Mouse (Mus musculus): ENCODE data around the gene Grap2. TPM values are rescaled to one million over a fixed set of nuclear protein-coding genes. Genes with fewer than 3 reads are reported as not detected.

Gene Grap2
- polyA plus RNA-seq, 1 experiment from 2014 or later: 3.0 TPM

- no peak overlapping the region for H3K4me2 ChIP-seq (ENCODE audit: low read depth, low read length, severe bottlenecking)
- 56% methylated on average over 2 of the region's 2 CpGs for WGBS
- no peaks in the 10 kb centered on the region for H3K36me3 ChIP-seq (ENCODE audit: control insufficient read depth, insufficient read depth, low read length)
- peaks cover 28% of the 10 kb centered on the region for H3K27me3 ChIP-seq (ENCODE audit: control insufficient read depth, insufficient read depth, low read length)
- H3K9me3 ChIP-seq (ENCODE audit: control insufficient read depth, low read length): no peaks in the 10 kb centered on the region
- ATAC-seq (replicated peaks; ENCODE audit: low FRiP score) (no peak), DNase-seq (ENCODE audit: low spot score) (no peak)
- H3K9ac ChIP-seq (ENCODE audit: low read length): no peak overlapping the region
- no peak overlapping the region for H3K4me3 ChIP-seq (ENCODE audit: low read depth, low read length)
- H3K27ac ChIP-seq (ENCODE audit: low read depth, low read length): no peak overlapping the region
- H3K4me1 ChIP-seq (replicated peaks; ENCODE audit: control insufficient read depth, insufficient read depth, low read length): peaks cover 8% of the 10 kb centered on the region
Measured at GRCm38 (mm10) chr15:80672810-80673209, 100.4 kb downstream of the Grap2 start.

GRCm38 (mm10) chr15:80673337-80674095 lies 101.1 kb downstream of the Grap2 start:
- peaks cover 8% of the 10 kb centered on the region for H3K4me1 ChIP-seq (replicated peaks; ENCODE audit: control insufficient read depth, insufficient read depth, low read length)
- no peak overlapping the region for H3K4me3 ChIP-seq (ENCODE audit: low read depth, low read length)
- no peaks in the 10 kb centered on the region for H3K9me3 ChIP-seq (ENCODE audit: control insufficient read depth, low read length)
- DNase-seq (ENCODE audit: low spot score) (no peak), ATAC-seq (replicated peaks; ENCODE audit: low FRiP score) (no peak)
- WGBS: 73% methylated on average over 4 of the region's 4 CpGs
- H3K9ac ChIP-seq (ENCODE audit: low read length): no peak overlapping the region
- H3K4me2 ChIP-seq (ENCODE audit: low read depth, low read length, severe bottlenecking): no peak overlapping the region
- no peaks in the 10 kb centered on the region for H3K36me3 ChIP-seq (ENCODE audit: control insufficient read depth, insufficient read depth, low read length)
- peaks cover 28% of the 10 kb centered on the region for H3K27me3 ChIP-seq (ENCODE audit: control insufficient read depth, insufficient read depth, low read length)
- no peak overlapping the region for H3K27ac ChIP-seq (ENCODE audit: low read depth, low read length)

- Histone ChIP-seq H3K4me3 (ENCODE audit: low read depth, low read length) (no peak overlapping the region), H3K4me1 (replicated peaks; ENCODE audit: control insufficient read depth, insufficient read depth, low read length) (peaks cover 8% of the 10 kb centered on the region), H3K4me2 (ENCODE audit: low read depth, low read length, severe bottlenecking) (no peak overlapping the region), H3K9ac (ENCODE audit: low read length) (no peak overlapping the region), H3K9me3 (ENCODE audit: control insufficient read depth, low read length) (no peaks in the 10 kb centered on the region), H3K27me3 (ENCODE audit: control insufficient read depth, insufficient read depth, low read length) (peaks cover 28% of the 10 kb centered on the region), H3K27ac (ENCODE audit: low read depth, low read length) (no peak overlapping the region), H3K36me3 (ENCODE audit: control insufficient read depth, insufficient read depth, low read length) (no peaks in the 10 kb centered on the region)
- 85% methylated on average over 6 of the region's 6 CpGs for WGBS
- DNase-seq (ENCODE audit: low spot score): no peak
- no peak for ATAC-seq (replicated peaks; ENCODE audit: low FRiP score)
Measured at GRCm38 (mm10) chr15:80674700-80675099, 102.3 kb downstream of the Grap2 start.

GRCm38 (mm10) chr15:80679515-80680215 lies 107.3 kb downstream of the Grap2 start:
- ATAC-seq (replicated peaks; ENCODE audit: low FRiP score): no peak
- H3K27me3 ChIP-seq (ENCODE audit: control insufficient read depth, insufficient read depth, low read length): no peaks in the 10 kb centered on the region
- WGBS: 56% methylated on average over 8 of the region's 8 CpGs
- no peak overlapping the region for H3K27ac ChIP-seq (ENCODE audit: low read depth, low read length)
- H3K9me3 ChIP-seq (ENCODE audit: control insufficient read depth, low read length): no peaks in the 10 kb centered on the region
- no peak for DNase-seq (ENCODE audit: low spot score)
- H3K4me1 ChIP-seq (replicated peaks; ENCODE audit: control insufficient read depth, insufficient read depth, low read length): peaks cover 3% of the 10 kb centered on the region; the same call in 1 of the 2 replicates
- H3K4me2 ChIP-seq (ENCODE audit: low read depth, low read length, severe bottlenecking): no peak overlapping the region
- no peak overlapping the region for H3K4me3 ChIP-seq (ENCODE audit: low read depth, low read length)
- H3K36me3 ChIP-seq (ENCODE audit: control insufficient read depth, insufficient read depth, low read length): no peaks in the 10 kb centered on the region
- no peak overlapping the region; the same call in 1 of the 2 replicates for H3K9ac ChIP-seq (ENCODE audit: low read length)

DNA sequence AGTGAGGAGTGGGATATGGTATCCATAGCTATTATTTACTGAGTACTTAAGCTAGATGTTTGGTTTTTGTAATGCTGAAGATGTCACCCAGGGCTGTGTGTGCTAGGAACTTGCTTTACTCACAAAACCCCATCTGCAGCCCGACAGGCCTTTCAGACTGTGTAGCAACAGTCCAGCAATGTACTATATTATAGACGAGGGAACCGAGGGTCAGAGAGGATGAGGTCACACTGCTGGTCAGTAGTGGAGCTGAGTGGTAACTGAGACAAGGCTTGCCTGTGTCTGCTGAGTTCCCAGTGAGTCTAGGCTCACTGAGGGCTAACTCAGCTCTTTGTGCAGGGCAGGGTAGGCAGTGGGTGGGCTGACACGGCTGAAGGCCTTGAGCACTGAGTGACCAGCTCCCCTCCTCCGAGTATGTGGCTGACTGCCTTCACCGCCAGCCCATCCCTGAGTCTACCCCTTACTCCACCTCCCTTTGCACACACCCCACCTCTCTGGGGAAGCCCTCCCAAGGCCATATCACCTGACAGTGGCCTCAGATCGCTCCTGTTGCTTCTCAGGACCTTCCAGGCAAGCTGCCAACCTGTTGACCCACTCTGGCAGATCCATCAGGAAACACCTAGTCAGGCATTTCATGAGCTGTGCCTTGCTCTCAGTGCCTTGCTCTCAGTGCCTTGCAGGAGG lies 108.1 kb downstream of the Grap2 start:
- ATAC-seq (replicated peaks; ENCODE audit: low FRiP score): no peak
- 62% methylated on average over 7 of the region's 7 CpGs for WGBS
- no peaks in the 10 kb centered on the region for H3K36me3 ChIP-seq (ENCODE audit: control insufficient read depth, insufficient read depth, low read length)
- H3K4me1 ChIP-seq (replicated peaks; ENCODE audit: control insufficient read depth, insufficient read depth, low read length): peaks cover 10% of the 10 kb centered on the region; the same call in 1 of the 2 replicates
- no peak overlapping the region for H3K9ac ChIP-seq (ENCODE audit: low read length)
- H3K27ac ChIP-seq (ENCODE audit: low read depth, low read length): no peak overlapping the region
- no peaks in the 10 kb centered on the region for H3K27me3 ChIP-seq (ENCODE audit: control insufficient read depth, insufficient read depth, low read length)
- H3K4me3 ChIP-seq (ENCODE audit: low read depth, low read length): no peak overlapping the region
- no peaks in the 10 kb centered on the region for H3K9me3 ChIP-seq (ENCODE audit: control insufficient read depth, low read length)
- no peak overlapping the region for H3K4me2 ChIP-seq (ENCODE audit: low read depth, low read length, severe bottlenecking)
- no peak for DNase-seq (ENCODE audit: low spot score)

DNA sequence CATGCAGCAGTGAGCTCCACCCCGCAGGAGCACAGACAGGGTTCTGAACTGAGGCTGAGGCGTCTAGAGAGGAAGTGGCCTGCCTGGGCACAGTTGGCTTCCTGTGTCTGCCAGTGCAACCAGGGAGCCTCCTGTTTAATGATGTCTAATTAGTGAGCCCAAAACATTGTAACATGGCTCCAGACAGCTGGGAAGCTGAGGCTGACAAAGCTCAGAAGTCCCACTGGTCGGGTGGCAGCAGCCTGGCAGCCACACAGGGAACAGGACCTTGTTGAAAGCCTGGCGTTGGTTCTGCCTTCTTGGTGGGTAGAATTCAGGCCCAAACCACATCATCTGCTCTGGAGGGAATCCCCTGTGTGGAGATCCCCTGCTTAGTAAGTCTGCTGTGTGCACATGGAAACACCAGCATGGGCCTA lies 109.1 kb downstream of the Grap2 start:
- no peaks in the 10 kb centered on the region for H3K27me3 ChIP-seq (ENCODE audit: control insufficient read depth, insufficient read depth, low read length)
- ATAC-seq (replicated peaks; ENCODE audit: low FRiP score): no peak
- no peak overlapping the region for H3K27ac ChIP-seq (ENCODE audit: low read depth, low read length)
- H3K9me3 ChIP-seq (ENCODE audit: control insufficient read depth, low read length): no peaks in the 10 kb centered on the region
- H3K4me3 ChIP-seq (ENCODE audit: low read depth, low read length): no peak overlapping the region
- 76% methylated on average over 4 of the region's 4 CpGs for WGBS
- DNase-seq (ENCODE audit: low spot score): no peak
- peaks cover 12% of the 10 kb centered on the region; the same call in 1 of the 2 replicates for H3K4me1 ChIP-seq (replicated peaks; ENCODE audit: control insufficient read depth, insufficient read depth, low read length)
- H3K36me3 ChIP-seq (ENCODE audit: control insufficient read depth, insufficient read depth, low read length): no peaks in the 10 kb centered on the region
- H3K9ac ChIP-seq (ENCODE audit: low read length): no peak overlapping the region
- no peak overlapping the region for H3K4me2 ChIP-seq (ENCODE audit: low read depth, low read length, severe bottlenecking)

DNA sequence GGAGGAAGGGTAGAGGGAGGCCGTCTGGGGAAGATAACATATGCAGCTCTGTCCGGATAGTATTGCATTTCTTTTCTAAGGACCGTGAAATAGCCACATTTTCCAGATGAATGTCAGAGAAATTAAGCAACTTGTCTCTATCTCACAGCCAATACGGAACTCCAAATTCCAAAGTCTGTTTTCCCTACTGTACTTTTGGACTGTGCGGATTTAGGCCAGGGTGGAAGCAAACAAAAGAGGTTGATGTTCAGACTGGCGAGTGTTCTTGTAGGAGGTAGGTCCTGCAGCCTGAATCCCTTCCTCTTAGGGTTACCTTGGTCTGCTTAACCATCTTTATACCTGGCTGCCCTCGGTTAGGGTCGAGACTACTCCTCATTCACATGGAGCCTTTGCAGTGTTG lies 109.9 kb downstream of the Grap2 start:
- Histone ChIP-seq H3K4me1 (replicated peaks; ENCODE audit: control insufficient read depth, insufficient read depth, low read length) (peaks cover 12% of the 10 kb centered on the region; the same call in 1 of the 2 replicates), H3K27me3 (ENCODE audit: control insufficient read depth, insufficient read depth, low read length) (no peaks in the 10 kb centered on the region), H3K4me2 (ENCODE audit: low read depth, low read length, severe bottlenecking) (no peak overlapping the region), H3K27ac (ENCODE audit: low read depth, low read length) (no peak overlapping the region), H3K9me3 (ENCODE audit: control insufficient read depth, low read length) (no peaks in the 10 kb centered on the region), H3K36me3 (ENCODE audit: control insufficient read depth, insufficient read depth, low read length) (no peaks in the 10 kb centered on the region), H3K9ac (ENCODE audit: low read length) (no peak overlapping the region), H3K4me3 (ENCODE audit: low read depth, low read length) (no peak overlapping the region)
- no peak for ATAC-seq (replicated peaks; ENCODE audit: low FRiP score)
- DNase-seq (ENCODE audit: low spot score): no peak
- WGBS: 91% methylated on average over 8 of the region's 8 CpGs

- 87% methylated on average over 6 of the region's 6 CpGs for WGBS
- H3K4me2 ChIP-seq (ENCODE audit: low read depth, low read length, severe bottlenecking): no peak overlapping the region
- ATAC-seq (replicated peaks; ENCODE audit: low FRiP score): no peak
- no peaks in the 10 kb centered on the region for H3K36me3 ChIP-seq (ENCODE audit: control insufficient read depth, insufficient read depth, low read length)
- no peak for DNase-seq (ENCODE audit: low spot score)
- H3K4me3 ChIP-seq (ENCODE audit: low read depth, low read length): no peak overlapping the region
- no peak overlapping the region for H3K9ac ChIP-seq (ENCODE audit: low read length)
- no peaks in the 10 kb centered on the region for H3K9me3 ChIP-seq (ENCODE audit: control insufficient read depth, low read length)
- peaks cover 12% of the 10 kb centered on the region; the same call in 1 of the 2 replicates for H3K4me1 ChIP-seq (replicated peaks; ENCODE audit: control insufficient read depth, insufficient read depth, low read length)
- no peak overlapping the region for H3K27ac ChIP-seq (ENCODE audit: low read depth, low read length)
- no peaks in the 10 kb centered on the region for H3K27me3 ChIP-seq (ENCODE audit: control insufficient read depth, insufficient read depth, low read length)
Measured at GRCm38 (mm10) chr15:80683151-80683550, 110.8 kb downstream of the Grap2 start.

Measured in forebrain, embryonic 11.5 days (tissue).